Mouse (Mus musculus) limb, embryonic 10.5 days (tissue): ENCODE data around the gene Il27ra. TPM values are rescaled to one million over a fixed set of nuclear protein-coding genes. Genes with fewer than 3 reads are reported as not detected.
"Not testable (repeated sequence)": the region's sequence is repeated elsewhere in the genome, so short reads cannot be mapped to it uniquely, and the experiment has no call there.

Source experiments
- DNase-seq: peaks from one replicate; pipeline ENCODE4 v3.0.0-alpha.2; 2017; ENCODE audit warnings: low spot score
- H3K27ac ChIP-seq: fragments of 300-500 bp; sonication (generic); 2 replicates; pipeline ENCODE4 v1.5.1; 2016; ENCODE audit warnings: mild to moderate bottlenecking
- H3K27me3 ChIP-seq: fragments of 300-500 bp; sonication (generic); 2 replicates; pipeline ENCODE4 v1.6.1; 2016; ENCODE audit warnings: low read depth, mild to moderate bottlenecking; ENCODE audit not compliant: poor library complexity, severe bottlenecking
- H3K36me3 ChIP-seq: fragments of 300-500 bp; sonication (generic); 2 replicates; pipeline ENCODE4 v1.6.1; 2016; ENCODE audit warnings: mild to moderate bottlenecking, moderate library complexity
- H3K4me1 ChIP-seq: fragments of 300-500 bp; sonication (generic); 2 replicates; pipeline ENCODE4 v1.6.1; 2016
- H3K4me3 ChIP-seq: fragments of 300-500 bp; sonication (generic); 2 replicates; pipeline ENCODE4 v1.5.1; 2016; ENCODE audit warnings: mild to moderate bottlenecking, moderate library complexity
- H3K9me3 ChIP-seq: fragments of 300-500 bp; sonication (generic); replicated peaks from 2 replicates; pipeline ENCODE4 v1.6.1; 2016; ENCODE audit warnings: mild to moderate bottlenecking
- WGBS: fragments of 180-500 bp; shearing (Covaris S2); methylation state at CpG from one replicate; pipeline ENCODE4 v1.1.7; 2016; 5-methylcytosine and 5-hydroxymethylcytosine counted together
- polyA plus RNA-seq: library from polyadenylated mRNA; unstranded; fragments of >200 nt; fragmentation: Nextera tagmentation; extraction: Ambion mirVana; gene quantifications from 2 replicates; pipeline ENCODE4 v1.2.1, GENCODE M21; 2016

Gene Il27ra
- polyA plus RNA-seq, 1 experiment from 2014 or later = 0.58 TPM

DNA sequence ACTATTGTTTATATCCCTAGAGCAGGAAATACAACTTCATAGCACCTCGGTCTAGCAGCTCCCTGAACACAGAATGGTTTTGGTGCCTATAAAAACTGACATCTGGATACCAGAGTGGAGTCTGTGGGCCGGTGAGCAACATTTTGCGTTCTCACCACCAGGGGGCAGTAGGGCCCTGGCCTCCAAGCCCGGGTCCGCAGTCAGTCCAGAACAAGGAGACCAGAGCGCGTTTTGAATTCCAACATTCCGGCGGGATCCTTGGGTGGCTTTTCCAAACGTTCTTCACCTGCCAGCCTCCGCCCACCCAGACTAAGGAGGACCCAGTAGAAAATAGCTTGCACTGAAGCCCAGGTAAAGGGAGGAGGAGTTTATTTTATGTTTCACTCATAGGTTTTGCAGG is 32.5 kb downstream of the Il27ra start:
- WGBS = under 1% methylated on average over 11 of the region's 11 CpGs
- H3K4me3 ChIP-seq = no peak overlapping the region
- peaks cover 48% of the 10 kb centered on the region for H3K27me3 ChIP-seq
- H3K9me3 ChIP-seq = no peaks in the 10 kb centered on the region
- peaks cover 40% of the 10 kb centered on the region for H3K4me1 ChIP-seq
- no peaks in the 10 kb centered on the region for H3K36me3 ChIP-seq
- DNase-seq = peak; percentile 94
- H3K27ac ChIP-seq = no peak overlapping the region

DNA sequence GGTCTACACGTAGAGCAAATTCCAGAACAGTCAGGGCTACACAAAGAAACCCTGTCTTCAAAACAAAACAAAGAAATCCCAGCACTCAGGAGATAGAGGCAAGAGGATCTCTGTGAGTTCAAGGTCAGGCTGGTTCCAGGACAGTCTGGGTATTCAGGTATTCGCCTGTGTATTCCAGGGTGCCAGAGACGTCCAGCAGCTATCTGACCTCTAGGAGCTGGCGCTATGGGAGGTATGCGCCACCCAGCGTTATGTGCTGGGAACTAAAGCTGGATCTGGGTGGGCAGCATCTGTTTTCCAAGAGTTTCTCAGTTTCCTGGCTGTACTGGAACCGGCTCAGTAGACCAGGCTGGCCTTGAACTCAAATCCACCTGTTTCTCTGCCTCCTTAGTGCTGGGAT is 34.0 kb downstream of the Il27ra start:
- no peaks in the 10 kb centered on the region for H3K36me3 ChIP-seq
- H3K27me3 ChIP-seq = peaks cover 42% of the 10 kb centered on the region
- H3K4me1 ChIP-seq = peaks cover 50% of the 10 kb centered on the region
- WGBS = 29% methylated on average over 7 of the region's 7 CpGs
- H3K9me3 ChIP-seq = no peaks in the 10 kb centered on the region
- H3K27ac ChIP-seq = no peak overlapping the region
- no peak for DNase-seq
- H3K4me3 ChIP-seq = no peak overlapping the region

DNA sequence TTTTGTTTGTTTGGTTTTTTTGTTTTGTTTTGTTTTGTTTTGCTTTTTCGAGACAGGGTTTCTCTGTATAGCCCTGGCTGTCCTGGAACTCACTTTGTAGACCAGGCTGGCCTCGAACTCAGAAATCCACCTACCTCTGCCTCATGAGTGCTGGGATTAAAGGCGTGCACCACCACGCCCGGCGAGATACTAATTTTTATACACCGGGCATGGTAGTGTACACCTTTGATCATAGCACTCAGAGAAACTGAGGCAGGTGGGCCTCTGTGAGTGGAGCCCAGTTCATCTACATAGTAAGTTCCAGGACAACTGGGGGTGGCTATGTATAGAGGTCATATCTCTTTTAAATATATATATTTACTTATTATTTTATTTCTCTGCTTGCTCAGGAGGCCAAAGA is 36.9 kb downstream of the Il27ra start:
- DNase-seq, H3K27ac ChIP-seq, H3K9me3 ChIP-seq, H3K4me3 ChIP-seq: not testable (repeated sequence)
- Histone ChIP-seq H3K36me3 (peaks cover 26% of the 10 kb centered on the region), H3K4me1 (peaks cover 44% of the 10 kb centered on the region), H3K27me3 (peaks cover 41% of the 10 kb centered on the region)
- WGBS = 97% methylated on average over 7 of the region's 7 CpGs

- WGBS = 1% methylated on average over 30 of the region's 30 CpGs
- H3K27me3 ChIP-seq = peaks cover 41% of the 10 kb centered on the region
Observed at GRCm38 (mm10) chr8:84004533-84005201, 37.7 kb downstream of the Il27ra start.

GRCm38 (mm10) chr8:84003612-84004246 is 38.7 kb downstream of the Il27ra start:
- Histone ChIP-seq H3K36me3 (peaks cover 40% of the 10 kb centered on the region), H3K27ac (0 out of 2 replicates have a peak overlapping the region, but pooled peaks have one; percentile 80), H3K9me3 (no peaks in the 10 kb centered on the region), H3K4me1 (peaks cover 47% of the 10 kb centered on the region), H3K27me3 (peaks cover 44% of the 10 kb centered on the region), H3K4me3 (peak overlapping the region; percentile 62)
- 74% methylated on average over 6 of the region's 6 CpGs for WGBS
- DNase-seq = no peak

More at GRCm38 (mm10) chr8:84004533-84005201, 37.7 kb downstream of the Il27ra start:
- Histone ChIP-seq H3K4me1 (peaks cover 40% of the 10 kb centered on the region), H3K9me3 (no peaks in the 10 kb centered on the region), H3K27ac (peak overlapping the region; percentile 80), H3K4me3 (peak overlapping the region; percentile 62), H3K36me3 (peaks cover 35% of the 10 kb centered on the region)
- peak; percentile 92 for DNase-seq

DNA sequence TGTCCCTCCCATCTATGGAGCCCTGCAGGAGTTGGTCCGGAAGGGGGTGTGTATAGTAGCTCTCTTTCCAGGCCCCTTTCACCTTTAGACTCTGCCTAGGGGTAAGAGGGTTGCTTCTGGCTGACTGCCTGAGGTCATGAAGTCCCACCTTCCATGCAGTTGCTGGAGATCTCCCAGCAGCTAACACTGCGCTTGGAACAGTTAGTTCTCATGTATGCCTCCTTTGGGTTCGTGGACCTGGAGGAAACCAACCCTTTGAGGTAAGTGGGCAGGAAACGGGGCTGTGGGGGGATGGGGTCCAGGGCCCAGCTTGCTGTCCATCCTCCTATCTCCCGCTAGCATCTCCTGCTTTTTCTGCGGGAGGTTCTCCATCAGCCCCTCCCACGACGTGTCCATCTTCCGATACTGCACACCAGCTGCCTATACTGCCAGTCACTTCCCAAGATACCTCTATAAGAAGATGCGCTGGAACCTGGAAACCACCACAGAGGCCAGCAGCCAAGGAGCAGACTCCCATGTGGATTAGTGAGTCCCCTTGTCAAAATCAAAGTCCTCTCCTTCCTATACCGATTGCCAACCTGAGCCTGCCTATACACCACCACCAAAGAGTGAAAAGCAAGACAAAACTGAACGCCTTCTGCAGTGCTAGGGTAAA is 39.3 kb downstream of the Il27ra start:
- no peaks in the 10 kb centered on the region for H3K9me3 ChIP-seq
- DNase-seq = no peak
- 66% methylated on average over 12 of the region's 12 CpGs for WGBS
- peaks cover 52% of the 10 kb centered on the region for H3K4me1 ChIP-seq
- H3K27me3 ChIP-seq = peaks cover 44% of the 10 kb centered on the region
- H3K27ac ChIP-seq = no peak overlapping the region
- peaks cover 40% of the 10 kb centered on the region for H3K36me3 ChIP-seq
- no peak overlapping the region for H3K4me3 ChIP-seq

DNA sequence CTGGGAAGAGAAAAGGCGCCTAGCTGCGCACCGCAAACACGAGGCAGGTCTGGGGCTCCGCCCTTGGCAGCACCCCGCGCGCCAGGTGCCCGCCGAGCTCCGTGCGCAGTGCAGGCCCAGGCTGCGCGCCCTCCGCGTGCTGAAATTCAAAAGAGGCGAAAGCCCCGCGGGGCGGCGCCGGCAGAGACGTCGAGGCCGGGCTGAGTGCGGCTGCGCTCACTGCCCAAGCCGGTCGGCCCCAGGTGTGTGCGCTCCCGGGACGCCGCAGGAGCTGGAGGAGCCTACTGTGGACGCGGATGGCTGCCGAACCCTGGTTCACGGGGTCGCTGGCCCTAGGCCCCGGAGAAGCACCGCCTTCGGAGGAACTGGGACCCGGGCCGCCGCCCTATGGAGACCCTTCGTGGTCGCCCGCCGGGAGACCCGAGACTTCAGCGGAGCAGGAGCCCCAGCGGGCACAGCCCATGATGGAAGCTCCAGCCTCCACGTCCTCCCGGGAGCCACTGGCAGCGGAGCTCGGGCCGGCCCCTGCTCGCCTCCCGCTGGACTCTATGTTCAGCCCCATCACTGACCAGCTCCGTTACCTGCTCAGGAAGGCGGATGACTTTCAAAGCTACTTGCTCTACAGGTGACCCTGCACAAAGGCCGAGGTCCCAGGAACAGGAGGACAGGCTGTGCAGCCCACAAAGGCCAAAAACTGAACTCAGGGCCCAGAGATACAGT is 40.9 kb downstream of the Il27ra start, which contains the start of gene 1700067K01Rik:
TSS of gene 1700067K01Rik (plus strand) at position 222 of the 720 bp plus-strand sequence.
- Histone ChIP-seq H3K9me3 (no peaks in the 10 kb centered on the region), H3K27me3 (peaks cover 44% of the 10 kb centered on the region), H3K4me3 (peak within 1 kb of the TSS; percentile 32), H3K27ac (peak within 1 kb of the TSS; percentile 64), H3K36me3 (peaks cover 40% of the 10 kb centered on the region), H3K4me1 (peaks cover 55% of the 10 kb centered on the region)
- peak; percentile 55 for DNase-seq
- WGBS = 19% methylated on average over 61 of the region's 61 CpGs

- Histone ChIP-seq H3K9me3 (no peaks in the 10 kb centered on the region), H3K27ac (no peak overlapping the region), H3K27me3 (peaks cover 44% of the 10 kb centered on the region), H3K36me3 (peaks cover 44% of the 10 kb centered on the region), H3K4me3 (0 out of 2 replicates have a peak overlapping the region, but pooled peaks have one; percentile 87), H3K4me1 (peaks cover 66% of the 10 kb centered on the region)
- no peak for DNase-seq
- 94% methylated on average over 2 of the region's 2 CpGs for WGBS
Observed at GRCm38 (mm10) chr8:83999825-84000224, 42.6 kb downstream of the Il27ra start.

- peaks cover 51% of the 10 kb centered on the region for H3K36me3 ChIP-seq
- 65% methylated on average over 16 of the region's 16 CpGs for WGBS
- H3K9me3 ChIP-seq = no peaks in the 10 kb centered on the region
- H3K4me3 ChIP-seq = peak overlapping the region; percentile 87
- no peak for DNase-seq
- peaks cover 44% of the 10 kb centered on the region for H3K27me3 ChIP-seq
- no peak overlapping the region for H3K27ac ChIP-seq
- peaks cover 62% of the 10 kb centered on the region for H3K4me1 ChIP-seq
Observed at GRCm38 (mm10) chr8:83999057-83999705, 43.2 kb downstream of the Il27ra start.

DNA sequence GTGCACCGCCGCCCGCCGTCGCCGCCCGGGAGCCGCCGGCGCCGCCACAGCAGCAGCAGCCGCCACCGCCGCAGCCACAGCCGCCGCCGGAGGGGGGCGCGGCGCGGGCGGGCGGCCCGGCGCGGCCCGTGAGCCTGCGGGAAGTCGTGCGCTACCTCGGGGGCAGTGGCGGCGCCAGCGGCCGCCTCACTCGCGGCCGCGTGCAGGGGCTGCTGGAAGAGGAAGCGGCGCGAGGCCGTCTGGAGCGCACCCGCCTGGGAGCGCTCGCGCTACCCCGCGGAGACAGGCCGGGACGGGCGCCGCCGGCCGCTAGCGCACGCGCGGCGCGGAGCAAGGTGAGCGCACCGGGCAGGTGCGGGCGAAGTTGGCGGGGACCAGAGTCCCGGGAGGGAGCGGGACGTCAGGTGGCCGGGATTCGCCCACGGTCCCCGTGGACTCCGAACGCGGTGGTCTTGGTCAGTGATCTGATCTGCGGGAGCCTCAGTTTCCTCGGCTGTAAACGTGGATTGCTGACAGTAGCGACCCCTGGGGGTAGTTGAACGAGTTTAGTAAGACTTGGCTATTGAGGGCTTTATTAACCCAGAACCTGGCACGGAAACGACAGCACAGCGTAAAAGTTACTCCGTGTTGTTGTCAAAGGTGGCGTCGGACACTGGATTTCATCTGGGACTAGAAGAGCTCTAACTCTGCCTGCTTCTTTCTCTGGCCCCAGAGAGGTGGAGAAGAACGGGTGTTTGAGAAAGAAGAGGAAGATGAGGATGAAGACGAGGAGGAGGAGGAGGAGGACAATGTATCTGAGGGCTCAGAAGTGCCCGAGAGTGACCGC is 43.9 kb downstream of the Il27ra start:
- peaks cover 57% of the 10 kb centered on the region for H3K36me3 ChIP-seq
- H3K4me1 ChIP-seq = peaks cover 56% of the 10 kb centered on the region
- WGBS = 14% methylated on average over 92 of the region's 92 CpGs
- H3K4me3 ChIP-seq = peak overlapping the region; percentile 87
- no peaks in the 10 kb centered on the region for H3K9me3 ChIP-seq
- peak overlapping the region; percentile 88 for H3K27ac ChIP-seq
- H3K27me3 ChIP-seq = peaks cover 42% of the 10 kb centered on the region
- DNase-seq = peak; percentile 79

- H3K4me1 ChIP-seq = peaks cover 48% of the 10 kb centered on the region
- H3K4me3 ChIP-seq = peak within 1 kb of the TSS; percentile 87
- peak within 1 kb of the TSS; percentile 96 for H3K27ac ChIP-seq
- 12% methylated on average over 105 of the region's 112 CpGs for WGBS
- H3K36me3 ChIP-seq = peaks cover 56% of the 10 kb centered on the region
- DNase-seq = peak; percentile 58
- peaks cover 33% of the 10 kb centered on the region for H3K27me3 ChIP-seq
- no peaks in the 10 kb centered on the region for H3K9me3 ChIP-seq
Observed at GRCm38 (mm10) chr8:83997511-83998141, 44.8 kb downstream of the Il27ra start, which contains the start of gene Samd1. Samd1 (plus strand) TSS chr8:83997672.
